Mouse (Mus musculus): ENCODE results near the gene Unc93b1.

DNA sequence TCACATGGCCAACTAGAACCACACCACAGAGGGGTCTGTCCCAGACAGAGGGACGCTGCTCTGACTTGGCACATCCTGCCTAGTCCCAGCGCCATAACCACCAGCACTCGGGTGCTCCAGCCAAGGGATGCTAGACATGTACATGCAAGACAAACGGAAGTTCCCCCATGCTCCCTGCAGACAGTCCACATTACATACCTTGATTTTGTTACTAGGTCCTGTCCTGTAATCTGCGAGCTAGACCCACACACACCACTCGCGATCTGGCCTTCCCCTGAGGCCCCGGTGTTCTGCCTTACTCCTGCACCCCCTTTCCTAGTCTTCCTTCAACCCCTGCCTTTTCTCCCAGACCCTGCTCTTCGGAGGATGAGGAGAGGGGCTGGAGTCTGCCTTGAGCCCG lies 28.7 kb upstream of the Unc93b1 start:
- TF ChIP-seq CTCF (IDR thresholded peaks at IDR 0.05; ENCODE audit: low read depth) (no peak), EP300 (IDR thresholded peaks at IDR 0.05; ENCODE audit: low read depth) (no peak)
